Mouse (Mus musculus) erythroblast, embryonic 14.5 days (primary cell): ENCODE data around the gene Tmem184a.

Experiments
- GATA1 ChIP-seq: IDR thresholded peaks from 2 replicates; pipeline ENCODE4 v1.6.1; 2012; ENCODE audit warnings: low read length, inconsistent platforms, mixed read lengths
- TAL1 ChIP-seq: IDR thresholded peaks from 3 replicates; pipeline ENCODE4 v1.6.1; 2012; ENCODE audit warnings: low read length, inconsistent platforms, mixed read lengths

DNA sequence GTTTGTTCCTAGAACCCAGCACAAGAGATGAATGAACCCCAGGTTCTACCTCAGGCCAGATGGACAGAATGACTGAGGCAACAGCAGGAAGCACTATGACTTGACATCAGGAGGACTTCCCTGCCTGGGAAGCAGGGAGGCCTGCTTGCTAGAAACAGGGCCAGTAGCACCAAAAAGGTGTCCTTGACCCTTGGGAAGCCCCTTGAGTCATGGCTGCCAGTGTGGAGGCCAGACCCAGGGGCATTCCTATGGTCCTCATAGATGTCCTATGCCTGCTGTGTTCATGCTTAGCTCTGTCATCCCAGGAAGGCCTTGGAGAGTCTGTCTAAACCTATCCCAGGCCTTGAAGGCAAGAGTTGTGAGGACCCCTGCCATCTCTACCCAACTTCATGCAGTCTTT is 3.3 kb downstream of the Tmem184a start:
- TF ChIP-seq GATA1 (no peak), TAL1 (no peak)
